In genomic region chr16:78452303-78452702, GRCm38 (mm10) we compare ENCODE assay signal across 8 mouse cellular contexts.
A peak's percentile ranks its signal among the peaks of the same experiment; 100 is the strongest.
DNase-seq lines count a peak whose midpoint lies in the region; ATAC-seq and TF ChIP-seq lines count a peak whose summit lies in the region.

No protein-coding gene starts in this region.

- peak; percentile 67 for DNase-seq in layer of hippocampus, adult 11-12 months (ENCODE audit: low spot score)
- DNase-seq in layer of hippocampus, postnatal 36 days = no peak
- DNase-seq in CH12.LX (ENCODE audit: extremely low read depth) = peak; percentile 89
- peak; percentile 66 for DNase-seq in adipocyte (ENCODE audit: low spot score)
- DNase-seq in forebrain, embryonic 10.5 days (ENCODE audit: extremely low spot score, low spot score) = peak; percentile 29
- peak; percentile 27 to 46 for DNase-seq in kidney, postnatal 4 days
- no peak for DNase-seq in urinary bladder, postnatal 4 days (ENCODE audit: low spot score in 2 of 2)

- H3K79me2 ChIP-seq in CH12.LX (replicated peaks; ENCODE audit: control insufficient read depth, extremely low read depth, insufficient read depth, poor library complexity, severe bottlenecking) = no peaks in the 10 kb centered on the region

- TF ChIP-seq RAD21 in CH12.LX (IDR thresholded peaks at IDR 0.05; ENCODE audit: low read depth, low read length) = peak; percentile 100

- TF ChIP-seq EP300 in CH12.LX (IDR thresholded peaks at IDR 0.05; ENCODE audit: low read length) = no peak

- peaks cover 8% of the 10 kb centered on the region for H3K9me3 ChIP-seq in CH12.LX (replicated peaks; ENCODE audit: low read length)
- peaks cover 6% of the 10 kb centered on the region; the same call in 1 of the 2 replicates for H3K9me3 ChIP-seq in forebrain, embryonic 10.5 days

- H3K27ac ChIP-seq in CH12.LX (ENCODE audit: insufficient read depth, low read depth) = no peak overlapping the region
- no peak overlapping the region for H3K27ac ChIP-seq in forebrain, embryonic 10.5 days

- TF ChIP-seq POLR2A in CH12.LX (IDR thresholded peaks at IDR 0.05; ENCODE audit: low read depth, low read length) = no peak

- H3K27me3 ChIP-seq in CH12.LX (replicated peaks) = no peaks in the 10 kb centered on the region
- H3K27me3 ChIP-seq in forebrain, embryonic 10.5 days (ENCODE audit: poor library complexity, severe bottlenecking) = no peaks in the 10 kb centered on the region

- in situ Hi-C loops in CH12.LX (cut with MboI; ENCODE audit: low pct_ligation_motif_present, low pct_unique_long_range_greater_than_20kb, low sequenced_read_pairs) = loop anchor here (5.0 kb wide), 1 partner anchor 190 kb away; no protein-coding TSS in a partner anchor

- 0 out of 2 replicates have a peak overlapping the region, but pooled peaks have one; percentile 27 for H3K4me2 ChIP-seq in CH12.LX (ENCODE audit: insufficient read depth, low read depth, poor library complexity, severe bottlenecking)

- no peak overlapping the region for H3K4me3 ChIP-seq in CH12.LX (replicated peaks in 1 of 3; ENCODE audit: low read depth in 2 of 3, low read length in 2 of 3, poor library complexity in 1 of 3)
- H3K4me3 ChIP-seq in forebrain, embryonic 10.5 days = no peak overlapping the region

- TF ChIP-seq CTCF in CH12.LX (conservative IDR thresholded peaks at IDR 0.05 in 1 of 2, IDR thresholded peaks at IDR 0.05 in 1 of 2; ENCODE audit: low read depth in 2 of 2, low read length in 2 of 2) = peak; percentile 87 to 99

- H3K36me3 ChIP-seq in CH12.LX (replicated peaks in 1 of 2; ENCODE audit: control insufficient read depth in 1 of 2, insufficient read depth in 1 of 2, low read length in 1 of 2) = no peaks in the 10 kb centered on the region
- no peaks in the 10 kb centered on the region for H3K36me3 ChIP-seq in forebrain, embryonic 10.5 days (replicated peaks)

- no peak overlapping the region for H3K9ac ChIP-seq in CH12.LX (ENCODE audit: insufficient read depth, low read depth)

- dilution Hi-C loops in CH12.LX (cut with MboI; ENCODE audit: extremely low pct_ligation_motif_present, extremely low pct_unique_long_range_greater_than_20kb, low sequenced_read_pairs) = no loop called here

- peak; percentile 76 for ATAC-seq in monocyte, adult 5-6 weeks (replicated peaks; ENCODE audit: insufficient number of reproducible peaks, low FRiP score, low TSS enrichment, poor library complexity, severe bottlenecking)

- peaks cover 0 to 6% of the 10 kb centered on the region in 2 experiments; a peak in 1 of 4 replicates for H3K4me1 ChIP-seq in CH12.LX (ENCODE audit: control insufficient read depth in 1 of 2, insufficient read depth in 2 of 2)
- H3K4me1 ChIP-seq in forebrain, embryonic 10.5 days = no peaks in the 10 kb centered on the region

- 22% methylated on average over 10 of the region's 10 CpGs for WGBS in forebrain, embryonic 10.5 days

TF ChIP-seq in CH12.LX, 34 proteins besides CTCF, POLR2A, EP300 and RAD21:
- TF ChIP-seq USF2 (conservative IDR thresholded peaks at IDR 0.05; ENCODE audit: low read depth, low read length) = no peak
- no peak for TF ChIP-seq MYC (IDR thresholded peaks at IDR 0.05; ENCODE audit: low read depth, low read length)
- TF ChIP-seq E2F4 (IDR thresholded peaks at IDR 0.05; ENCODE audit: insufficient replicate concordance, low read depth, low read length) = no peak
- TF ChIP-seq JUND (conservative IDR thresholded peaks at IDR 0.05; ENCODE audit: low read depth, low read length) = peak; percentile 62; the same call in 1 of the 2 replicates
- 0 out of 2 replicates have a peak, but pooled peaks have one; percentile 56 for TF ChIP-seq SIN3A (IDR thresholded peaks at IDR 0.05; ENCODE audit: low read length)
- peak; percentile 97 for TF ChIP-seq SMC3 (IDR thresholded peaks at IDR 0.05; ENCODE audit: low read depth, low read length)
- TF ChIP-seq TBP (conservative IDR thresholded peaks at IDR 0.05; ENCODE audit: low read depth, low read length) = no peak
- TF ChIP-seq NRF1 (IDR thresholded peaks at IDR 0.05; ENCODE audit: low read depth, low read length) = no peak
- no peak for TF ChIP-seq KAT2A (IDR thresholded peaks at IDR 0.05; ENCODE audit: insufficient replicate concordance, low read length)
- no peak; the same call in 1 of the 2 replicates for TF ChIP-seq HCFC1 (IDR thresholded peaks at IDR 0.05; ENCODE audit: low read depth, low read length)
- no peak for TF ChIP-seq POLR2AphosphoS2 (IDR thresholded peaks at IDR 0.05; ENCODE audit: low read depth, low read length)
- no peak for TF ChIP-seq CHD1 (IDR thresholded peaks at IDR 0.05; ENCODE audit: low read depth, low read length)
- TF ChIP-seq BHLHE40 (IDR thresholded peaks at IDR 0.05; ENCODE audit: low read depth, low read length) = peak; percentile 74
- 0 out of 2 replicates have a peak, but pooled peaks have one; percentile 27 for TF ChIP-seq ELF1 (IDR thresholded peaks at IDR 0.05; ENCODE audit: low read depth, low read length)
- no peak for TF ChIP-seq UBTF (IDR thresholded peaks at IDR 0.05; ENCODE audit: low read depth, low read length)
- TF ChIP-seq ZNF384 (IDR thresholded peaks at IDR 0.05; ENCODE audit: low read depth, low read length) = no peak; the same call in 1 of the 2 replicates
- no peak for TF ChIP-seq PAX5 (IDR thresholded peaks at IDR 0.05; ENCODE audit: low read length)
- TF ChIP-seq RCOR1 (conservative IDR thresholded peaks at IDR 0.05; ENCODE audit: low read depth, low read length) = no peak
- peak; percentile 15; the same call in 1 of the 2 replicates for TF ChIP-seq JUN (IDR thresholded peaks at IDR 0.05; ENCODE audit: insufficient read depth, low read depth, low read length)
- TF ChIP-seq ETS1 (conservative IDR thresholded peaks at IDR 0.05; ENCODE audit: low read depth, low read length) = no peak
- TF ChIP-seq MXI1 (IDR thresholded peaks at IDR 0.05; ENCODE audit: low read depth, low read length) = no peak
- peak; percentile 61; the same call in 1 of the 2 replicates for TF ChIP-seq MAX (IDR thresholded peaks at IDR 0.05; ENCODE audit: low read length)
- TF ChIP-seq MEF2A (IDR thresholded peaks at IDR 0.05; ENCODE audit: borderline replicate concordance, low read depth, low read length) = peak; percentile 93
- no peak for TF ChIP-seq ZKSCAN1 (IDR thresholded peaks at IDR 0.05; ENCODE audit: borderline replicate concordance, low read depth, low read length)
- TF ChIP-seq MAFK (IDR thresholded peaks at IDR 0.05; ENCODE audit: insufficient replicate concordance, low read length) = peak; percentile 77; the same call in 1 of the 2 replicates
- TF ChIP-seq IRF4 (IDR thresholded peaks at IDR 0.05; ENCODE audit: low read depth, low read length) = peak; percentile 70; the same call in 1 of the 2 replicates
- TF ChIP-seq TCF12 (IDR thresholded peaks at IDR 0.05; ENCODE audit: low read depth, low read length) = peak; percentile 26; the same call in 1 of the 2 replicates
- TF ChIP-seq USF1 (IDR thresholded peaks at IDR 0.05; ENCODE audit: low read depth, low read length) = no peak
- TF ChIP-seq CHD2 (IDR thresholded peaks at IDR 0.05; ENCODE audit: low read length) = no peak
- TF ChIP-seq MAZ (IDR thresholded peaks at IDR 0.05; ENCODE audit: low read depth, low read length) = 0 out of 2 replicates have a peak, but pooled peaks have one; percentile 13
- no peak for TF ChIP-seq ZMIZ1 (IDR thresholded peaks at IDR 0.05; ENCODE audit: low read depth, low read length)
- peak; percentile 98 for TF ChIP-seq ZC3H11A (IDR thresholded peaks at IDR 0.05; ENCODE audit: low read depth, low read length)
- TF ChIP-seq NELFE (IDR thresholded peaks at IDR 0.05; ENCODE audit: low read depth, low read length) = peak; percentile 57; the same call in 1 of the 2 replicates
- TF ChIP-seq GABPA (IDR thresholded peaks at IDR 0.05; ENCODE audit: insufficient replicate concordance, low read depth, low read length) = no peak

Comparison
In these comparisons a context has a peak if more than half of its experiments do, and no peak if none do; other contexts are left out.
1. DNase-seq: peak in layer of hippocampus, adult 11-12 months (single experiment), CH12.LX (single experiment), adipocyte (single experiment), forebrain, embryonic 10.5 days (single experiment) and kidney, postnatal 4 days (2 of 2); none in layer of hippocampus, postnatal 36 days (0 of 2) and urinary bladder, postnatal 4 days (0 of 2).